Mouse (Mus musculus): Measurements from ENCODE around the gene Mrgprg.

DNA sequence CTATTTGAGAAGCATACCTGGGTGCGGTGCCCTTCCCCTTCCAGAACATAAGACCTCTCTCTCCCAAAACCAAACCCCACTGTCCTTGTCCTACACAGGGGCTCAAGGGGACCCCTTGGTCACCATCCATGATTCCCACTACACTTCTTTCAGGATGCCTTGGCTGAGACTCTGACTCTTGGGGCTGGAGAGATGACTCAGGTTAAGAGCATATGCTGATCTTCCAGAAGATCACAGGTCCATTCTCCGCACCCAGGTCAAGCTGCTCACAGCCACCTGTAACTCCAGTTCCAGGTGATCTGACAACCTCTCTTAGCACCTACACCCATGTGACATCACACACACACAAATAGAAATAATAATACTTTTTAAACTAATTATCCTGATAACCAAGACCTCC lies 26.1 kb downstream of the Mrgprg start:
- TF ChIP-seq POLR2A (IDR thresholded peaks at IDR 0.05; ENCODE audit: insufficient read length, low read depth): no peak
- TF ChIP-seq MYOD1 (IDR thresholded peaks at IDR 0.05; ENCODE audit: control insufficient read depth in 1 of 3, insufficient read length in 2 of 3, low read depth in 2 of 3): no peak
- TF ChIP-seq TCF12 (IDR thresholded peaks at IDR 0.05; ENCODE audit: insufficient read depth, poor library complexity, severe bottlenecking): no peak
- TF ChIP-seq SRF (IDR thresholded peaks at IDR 0.05; ENCODE audit: control insufficient read depth, insufficient read length, low read depth): no peak
- TF ChIP-seq MYOG (IDR thresholded peaks at IDR 0.05; ENCODE audit: control insufficient read depth in 1 of 3, insufficient read depth in 1 of 3, insufficient read length in 2 of 3, low read depth in 2 of 3): no peak
